Mouse (Mus musculus): Measurements from ENCODE around the gene Fam151a.

GRCm38 (mm10) chr4:106785345-106785744, 51.7 kb downstream of the Fam151a start:
- TF ChIP-seq POLR2A (IDR thresholded peaks at IDR 0.05; ENCODE audit: insufficient read depth, low read length) (no peak), CTCF (IDR thresholded peaks at IDR 0.05; ENCODE audit: low read depth, low read length) (no peak), EP300 (IDR thresholded peaks at IDR 0.05; ENCODE audit: insufficient read depth, low read depth, low read length) (no peak)
